Mouse (Mus musculus) left cerebral cortex, adult 11 months (tissue): ENCODE results near the gene Wdr86.

ENCODE experiments used
- DNase-seq: peaks from one replicate; pipeline ENCODE4 v3.0.0; 2022; ENCODE audit warnings: low spot score

Gene Wdr86

DNA sequence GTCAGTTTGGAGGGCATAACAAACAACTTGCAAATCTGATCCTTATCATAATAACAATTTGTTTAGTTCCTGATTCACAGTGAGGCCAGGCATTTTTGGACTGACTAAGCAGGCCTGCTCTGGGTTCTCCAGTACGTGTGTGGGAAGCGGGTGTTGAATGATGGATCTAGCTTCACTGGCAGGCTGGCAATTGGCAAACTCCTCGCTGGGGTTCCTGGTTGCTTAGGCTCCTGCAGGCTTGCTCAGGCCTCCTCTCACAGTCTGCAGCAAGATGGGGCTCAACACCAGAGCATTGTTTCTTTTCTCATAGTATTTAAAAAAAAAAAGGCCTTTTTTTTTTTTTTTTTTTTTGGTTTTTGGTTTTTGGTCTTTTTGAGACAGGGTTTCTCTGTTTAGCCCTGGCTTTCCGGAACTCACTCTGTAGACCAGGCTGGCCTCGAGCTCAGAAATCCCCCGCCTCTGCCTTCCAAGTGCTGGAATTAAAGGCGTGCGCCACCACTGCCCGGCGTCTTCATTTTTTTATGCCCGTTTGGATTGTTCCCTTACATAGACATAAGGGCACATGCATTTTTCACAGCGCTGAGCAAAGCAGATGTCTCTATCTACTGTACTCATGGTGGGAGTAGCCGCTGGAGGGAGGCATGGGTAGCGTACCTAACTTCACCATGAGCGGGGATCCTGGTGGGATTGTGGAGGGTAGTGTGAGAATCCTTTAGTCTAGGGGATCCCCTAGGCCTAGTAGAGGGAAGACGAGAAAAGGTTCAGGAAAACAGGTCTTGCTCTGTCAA is 45.8 kb downstream of the Wdr86 start:
- peak; percentile 47 for DNase-seq

DNA sequence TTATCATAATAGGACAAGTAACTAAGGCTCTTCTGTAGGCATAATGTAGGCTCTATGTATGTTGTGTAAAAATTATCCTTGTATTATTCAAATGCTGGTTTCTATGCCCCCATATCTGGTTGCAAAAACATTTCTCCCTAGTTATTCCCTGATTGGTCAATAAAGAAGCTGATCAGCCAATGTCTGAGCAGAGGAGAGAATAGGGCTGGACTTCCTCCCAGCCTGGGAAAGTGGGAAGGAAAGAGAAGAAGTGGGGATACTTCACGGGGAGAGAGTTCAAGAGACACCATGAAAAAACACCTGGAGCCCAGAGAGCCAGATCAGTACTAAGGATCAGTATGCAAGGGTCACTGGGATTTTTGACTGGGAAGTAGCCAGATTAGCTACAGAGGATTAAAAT is 49.1 kb downstream of the Wdr86 start:
- DNase-seq: no peak

DNA sequence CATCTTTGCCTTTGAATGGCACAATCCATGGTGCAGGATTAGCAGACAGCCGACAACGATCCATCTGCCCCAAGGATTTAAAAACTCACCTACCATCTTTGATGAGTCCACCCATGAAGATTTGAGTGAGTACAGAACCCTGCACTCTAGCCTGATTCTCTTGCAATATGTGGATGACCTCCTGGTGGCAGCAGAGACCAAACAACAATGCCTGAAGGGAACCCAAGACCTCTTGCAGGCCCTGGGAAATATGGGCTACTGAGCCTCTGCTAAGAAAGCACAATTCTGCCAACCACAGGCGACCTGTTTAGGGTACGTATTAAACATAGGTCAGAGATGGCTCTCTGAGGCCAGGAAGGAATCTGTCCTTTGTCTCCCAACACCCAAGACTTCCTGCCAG is 56.3 kb downstream of the Wdr86 start:
- DNase-seq: peak; percentile 77
